Mouse (Mus musculus): Measurements from ENCODE around the gene Gm45808. TPM values are rescaled to one million over a fixed set of nuclear protein-coding genes. Genes with fewer than 3 reads are reported as not detected.

The Gm45808 gene
- polyA plus RNA-seq, 1 experiment from 2014 or later: not detected

- peak overlapping the region; percentile 89 for H3K9ac ChIP-seq
- peak overlapping the region; percentile 73 for H3K4me2 ChIP-seq (replicated peaks)
- under 1% methylated on average over 43 of the region's 43 CpGs for WGBS
- peak; percentile 57 for ATAC-seq (ENCODE audit: insufficient number of reproducible peaks, insufficient read depth, low FRiP score, low TSS enrichment)
- peak overlapping the region; percentile 89 for H3K4me3 ChIP-seq
- peaks cover 62% of the 10 kb centered on the region for H3K36me3 ChIP-seq
- H3K9me3 ChIP-seq: no peaks in the 10 kb centered on the region
- peak overlapping the region; percentile 97 for H3K27ac ChIP-seq
- H3K4me1 ChIP-seq: peaks cover 24% of the 10 kb centered on the region
- no peaks in the 10 kb centered on the region for H3K27me3 ChIP-seq
Observed at GRCm38 (mm10) chr7:45458748-45459563, 27.7 kb downstream of the Gm45808 start.

- Histone ChIP-seq H3K9me3 (no peaks in the 10 kb centered on the region), H3K9ac (peak overlapping the region; percentile 89), H3K4me3 (peak overlapping the region; percentile 89), H3K4me2 (replicated peaks) (peak overlapping the region; percentile 73), H3K27ac (0 out of 2 replicates have a peak overlapping the region, but pooled peaks have one; percentile 42), H3K36me3 (peaks cover 61% of the 10 kb centered on the region), H3K4me1 (peaks cover 24% of the 10 kb centered on the region), H3K27me3 (no peaks in the 10 kb centered on the region)
- ATAC-seq (ENCODE audit: insufficient number of reproducible peaks, insufficient read depth, low FRiP score, low TSS enrichment): no peak
- WGBS: 69% methylated on average over 10 of the region's 10 CpGs
Observed at GRCm38 (mm10) chr7:45457204-45458060, 29.2 kb downstream of the Gm45808 start.

GRCm38 (mm10) chr7:45456721-45457203, 29.8 kb downstream of the Gm45808 start:
- 51% methylated on average over 9 of the region's 9 CpGs for WGBS
- 0 out of 2 replicates have a peak overlapping the region, but pooled peaks have one; percentile 89 for H3K4me3 ChIP-seq

GRCm38 (mm10) chr7:45455932-45456696, 30.5 kb downstream of the Gm45808 start:
- Histone ChIP-seq H3K27ac (0 out of 2 replicates have a peak overlapping the region, but pooled peaks have one; percentile 30), H3K36me3 (peaks cover 60% of the 10 kb centered on the region), H3K9me3 (no peaks in the 10 kb centered on the region), H3K9ac (no peak overlapping the region), H3K27me3 (no peaks in the 10 kb centered on the region), H3K4me3 (no peak overlapping the region), H3K4me2 (replicated peaks) (no peak overlapping the region), H3K4me1 (peaks cover 24% of the 10 kb centered on the region)
- 71% methylated on average over 13 of the region's 13 CpGs for WGBS
- ATAC-seq (ENCODE audit: insufficient number of reproducible peaks, insufficient read depth, low FRiP score, low TSS enrichment): no peak

More at GRCm38 (mm10) chr7:45456721-45457203, 29.8 kb downstream of the Gm45808 start:
- Histone ChIP-seq H3K36me3 (peaks cover 61% of the 10 kb centered on the region), H3K9me3 (no peaks in the 10 kb centered on the region), H3K4me1 (peaks cover 24% of the 10 kb centered on the region), H3K4me2 (replicated peaks) (no peak overlapping the region), H3K9ac (no peak overlapping the region; the same call in 1 of the 2 replicates), H3K27me3 (no peaks in the 10 kb centered on the region), H3K27ac (peak overlapping the region; percentile 30; the same call in 1 of the 2 replicates)
- ATAC-seq (ENCODE audit: insufficient number of reproducible peaks, insufficient read depth, low FRiP score, low TSS enrichment): no peak

GRCm38 (mm10) chr7:45454971-45455370, 31.6 kb downstream of the Gm45808 start:
- no peaks in the 10 kb centered on the region for H3K27me3 ChIP-seq
- H3K4me2 ChIP-seq (replicated peaks): no peak overlapping the region
- peaks cover 67% of the 10 kb centered on the region for H3K36me3 ChIP-seq
- H3K4me1 ChIP-seq: peaks cover 14% of the 10 kb centered on the region
- no peaks in the 10 kb centered on the region for H3K9me3 ChIP-seq
- ATAC-seq (ENCODE audit: insufficient number of reproducible peaks, insufficient read depth, low FRiP score, low TSS enrichment): no peak
- H3K27ac ChIP-seq: no peak overlapping the region
- no peak overlapping the region for H3K9ac ChIP-seq
- no peak overlapping the region for H3K4me3 ChIP-seq
- 89% methylated on average over 15 of the region's 15 CpGs for WGBS

GRCm38 (mm10) chr7:45451344-45451982, 35.1 kb downstream of the Gm45808 start:
- Histone ChIP-seq H3K9me3 (no peaks in the 10 kb centered on the region), H3K4me2 (replicated peaks) (no peak overlapping the region), H3K4me3 (no peak overlapping the region), H3K36me3 (peaks cover 69% of the 10 kb centered on the region), H3K27me3 (no peaks in the 10 kb centered on the region), H3K4me1 (no peaks in the 10 kb centered on the region), H3K27ac (no peak overlapping the region), H3K9ac (no peak overlapping the region)
- 53% methylated on average over 23 of the region's 23 CpGs for WGBS
- ATAC-seq (ENCODE audit: insufficient number of reproducible peaks, insufficient read depth, low FRiP score, low TSS enrichment): peak; percentile 75; the same call in 1 of the 2 replicates

- no peaks in the 10 kb centered on the region for H3K9me3 ChIP-seq
- peaks cover 56% of the 10 kb centered on the region for H3K36me3 ChIP-seq
- ATAC-seq (ENCODE audit: insufficient number of reproducible peaks, insufficient read depth, low FRiP score, low TSS enrichment): no peak
- no peak overlapping the region for H3K9ac ChIP-seq
- WGBS: 86% methylated on average over 1 of the region's 1 CpGs
- no peak overlapping the region for H3K4me3 ChIP-seq
- H3K4me2 ChIP-seq (replicated peaks): no peak overlapping the region
- H3K27me3 ChIP-seq: no peaks in the 10 kb centered on the region
- no peak overlapping the region for H3K27ac ChIP-seq
- H3K4me1 ChIP-seq: no peaks in the 10 kb centered on the region
Observed at GRCm38 (mm10) chr7:45449974-45450373, 36.6 kb downstream of the Gm45808 start.

- WGBS: 27% methylated on average over 11 of the region's 11 CpGs
- no peak overlapping the region for H3K4me3 ChIP-seq
- no peaks in the 10 kb centered on the region for H3K9me3 ChIP-seq
- no peak overlapping the region for H3K4me2 ChIP-seq (replicated peaks)
- no peak overlapping the region for H3K27ac ChIP-seq
- peaks cover 61% of the 10 kb centered on the region for H3K36me3 ChIP-seq
- no peak for ATAC-seq (ENCODE audit: insufficient number of reproducible peaks, insufficient read depth, low FRiP score, low TSS enrichment)
- no peaks in the 10 kb centered on the region for H3K27me3 ChIP-seq
- H3K4me1 ChIP-seq: no peaks in the 10 kb centered on the region
- no peak overlapping the region for H3K9ac ChIP-seq
Observed at GRCm38 (mm10) chr7:45447325-45447990, 39.2 kb downstream of the Gm45808 start.

GRCm38 (mm10) chr7:45446589-45446988, 40.0 kb downstream of the Gm45808 start:
- H3K36me3 ChIP-seq: peaks cover 56% of the 10 kb centered on the region
- no peaks in the 10 kb centered on the region for H3K27me3 ChIP-seq

More at GRCm38 (mm10) chr7:45446589-45446988, 40.0 kb downstream of the Gm45808 start:
- Histone ChIP-seq H3K27ac (no peak overlapping the region), H3K9ac (no peak overlapping the region), H3K4me2 (replicated peaks) (no peak overlapping the region), H3K4me3 (no peak overlapping the region), H3K4me1 (no peaks in the 10 kb centered on the region), H3K9me3 (no peaks in the 10 kb centered on the region)
- no peak for ATAC-seq (ENCODE audit: insufficient number of reproducible peaks, insufficient read depth, low FRiP score, low TSS enrichment)
